Mouse (Mus musculus) neural tube, embryonic 14.5 days (tissue): ENCODE data around the gene Ccdc85c. TPM values are rescaled to one million over a fixed set of nuclear protein-coding genes. Genes with fewer than 3 reads are reported as not detected.

ENCODE experiments used
- ATAC-seq: fragments of 200-750 bp; cut with Nextera tagmentation; 2 replicates; pipeline ENCODE4 v1.8.0; 2017; ENCODE audit warnings: low read depth, mild to moderate bottlenecking, moderate TSS enrichment, moderate library complexity
- H3K27ac ChIP-seq: fragments of 300-500 bp; sonication (generic); 2 replicates; pipeline ENCODE4 v1.5.1; 2014; ENCODE audit warnings: low read depth, mild to moderate bottlenecking, control low read depth, low read length, moderate library complexity, mixed read lengths
- H3K27me3 ChIP-seq: fragments of 300-500 bp; sonication (generic); 2 replicates; pipeline ENCODE4 v1.6.1; 2014; ENCODE audit warnings: low read length; ENCODE audit not compliant: control insufficient read depth, insufficient read depth
- H3K36me3 ChIP-seq: fragments of 300-500 bp; sonication (generic); 2 replicates; pipeline ENCODE4 v1.6.1; 2014; ENCODE audit warnings: low read length, mixed read lengths; ENCODE audit not compliant: control insufficient read depth, insufficient read depth
- H3K4me1 ChIP-seq: fragments of 300-500 bp; sonication (generic); 2 replicates; pipeline ENCODE4 v1.6.1; 2014; ENCODE audit warnings: low read length; ENCODE audit not compliant: control insufficient read depth, insufficient read depth
- H3K4me2 ChIP-seq: fragments of 300-500 bp; sonication (generic); 2 replicates; pipeline ENCODE4 v1.6.1; 2014; ENCODE audit warnings: mild to moderate bottlenecking, low read depth, low read length, control low read depth
- H3K4me3 ChIP-seq: fragments of 300-500 bp; sonication (generic); 2 replicates; pipeline ENCODE4 v1.5.1; 2014; ENCODE audit warnings: low read depth, low read length, control low read depth, mixed read lengths
- H3K9ac ChIP-seq: fragments of 300-500 bp; sonication (generic); replicated peaks from 2 replicates; pipeline ENCODE4 v1.6.1; 2014; ENCODE audit warnings: low read depth, mild to moderate bottlenecking, control low read depth, low read length, mixed read lengths
- H3K9me3 ChIP-seq: fragments of 300-500 bp; sonication (generic); 2 replicates; pipeline ENCODE4 v1.6.1; 2016; ENCODE audit warnings: low read length; ENCODE audit not compliant: control insufficient read depth
- WGBS: fragments of 180-500 bp; shearing (Covaris S2); extraction: QIAGEN DNeasy Blood & Tissue Kit; methylation state at CpG from one replicate; pipeline ENCODE4 v1.1.7; 2014; 5-methylcytosine and 5-hydroxymethylcytosine counted together
- polyA plus RNA-seq: library from polyadenylated mRNA; unstranded; fragments of >200 nt; fragmentation: Nextera tagmentation; extraction: Ambion mirVana; gene quantifications from 2 replicates; pipeline ENCODE4 v1.2.1, GENCODE M21; 2014

The Ccdc85c gene
- polyA plus RNA-seq, 1 experiment from 2014 or later: 17.3 TPM

DNA sequence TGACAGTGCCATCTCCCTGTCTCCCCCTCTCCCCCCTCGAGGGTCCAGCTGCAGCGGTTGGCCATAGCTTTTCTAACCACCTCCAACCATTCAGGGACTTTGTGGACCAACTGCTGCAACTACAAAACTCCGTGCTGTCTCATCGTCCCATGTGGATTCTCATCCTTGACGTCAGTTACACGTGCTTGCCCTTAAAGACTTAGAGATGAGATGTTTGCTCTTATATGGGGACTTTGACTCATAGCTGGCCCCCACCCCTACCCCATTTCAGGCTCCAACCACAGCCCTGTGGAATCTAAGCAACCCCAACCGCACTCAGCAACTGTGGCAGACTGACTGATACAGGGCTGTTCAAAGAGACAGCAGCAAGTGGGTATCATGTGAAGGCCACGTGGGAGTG, 29.9 kb upstream of the Ccdc85c start:
- H3K9me3 ChIP-seq: no peaks in the 10 kb centered on the region
- no peaks in the 10 kb centered on the region for H3K27me3 ChIP-seq
- H3K27ac ChIP-seq: no peak overlapping the region
- H3K4me3 ChIP-seq: no peak overlapping the region
- no peak for ATAC-seq
- H3K4me2 ChIP-seq: no peak overlapping the region
- 80% methylated on average over 8 of the region's 8 CpGs for WGBS
- no peaks in the 10 kb centered on the region for H3K36me3 ChIP-seq
- H3K4me1 ChIP-seq: peaks cover 3% of the 10 kb centered on the region; the same call in 1 of the 2 replicates
- no peak overlapping the region for H3K9ac ChIP-seq

DNA sequence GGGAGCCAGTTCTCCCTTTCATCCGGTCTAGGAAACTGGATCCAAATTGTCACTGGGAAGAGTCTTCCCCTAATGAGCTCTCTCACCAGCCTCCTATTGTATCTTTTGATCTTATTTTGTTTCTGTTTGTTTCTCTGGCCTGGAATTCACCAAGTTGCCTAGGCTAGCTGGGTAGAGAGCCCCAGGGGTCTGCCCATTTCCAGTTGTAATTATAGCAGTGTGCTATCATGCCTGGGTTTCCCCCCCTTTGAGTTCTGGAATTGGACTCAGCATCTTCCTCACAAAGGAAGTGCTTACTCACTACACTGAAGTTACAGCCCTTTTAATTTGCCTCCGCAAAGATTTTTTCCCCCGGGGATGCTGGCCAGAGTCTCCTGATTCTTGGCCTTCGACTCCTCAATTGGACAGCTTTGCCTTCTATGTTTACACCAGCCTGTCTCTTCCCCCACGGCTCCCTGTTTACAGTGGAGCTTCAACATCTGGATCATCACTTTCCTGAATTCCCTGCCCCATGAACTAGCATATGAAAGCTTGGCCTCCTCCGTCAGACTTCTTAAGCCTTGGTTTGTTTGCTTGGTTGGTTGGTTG, 28.6 kb upstream of the Ccdc85c start:
- H3K9me3 ChIP-seq: no peaks in the 10 kb centered on the region
- no peak overlapping the region for H3K9ac ChIP-seq
- 36% methylated on average over 6 of the region's 6 CpGs for WGBS
- H3K36me3 ChIP-seq: no peaks in the 10 kb centered on the region
- ATAC-seq: no peak
- peaks cover 3% of the 10 kb centered on the region; the same call in 1 of the 2 replicates for H3K4me1 ChIP-seq
- H3K4me2 ChIP-seq: no peak overlapping the region
- no peak overlapping the region for H3K4me3 ChIP-seq
- no peak overlapping the region for H3K27ac ChIP-seq
- H3K27me3 ChIP-seq: no peaks in the 10 kb centered on the region

DNA sequence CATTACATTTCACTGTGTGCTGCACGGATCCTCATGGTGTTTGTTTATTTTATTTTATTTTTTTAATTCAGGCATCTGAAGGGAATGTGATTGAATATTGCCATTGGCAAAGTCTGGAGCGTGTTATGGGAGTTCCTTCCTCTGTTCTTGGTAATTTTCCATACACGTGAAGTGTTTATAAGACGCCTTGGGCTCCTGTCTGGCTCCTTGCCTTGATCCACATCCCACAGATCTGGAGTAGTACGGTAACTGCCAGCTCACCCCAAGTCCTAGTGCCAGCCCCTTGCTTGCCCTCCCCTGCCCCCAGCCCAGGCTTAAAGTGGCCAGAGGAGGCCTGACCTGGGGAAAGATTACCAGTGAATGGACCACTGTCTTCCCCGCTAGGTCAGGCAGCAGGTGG, 25.8 kb upstream of the Ccdc85c start:
- Histone ChIP-seq H3K27me3 (no peaks in the 10 kb centered on the region), H3K36me3 (no peaks in the 10 kb centered on the region), H3K4me1 (peaks cover 3% of the 10 kb centered on the region; the same call in 1 of the 2 replicates), H3K4me3 (no peak overlapping the region), H3K9ac (no peak overlapping the region), H3K27ac (no peak overlapping the region), H3K9me3 (no peaks in the 10 kb centered on the region), H3K4me2 (no peak overlapping the region)
- WGBS: 84% methylated on average over 6 of the region's 6 CpGs
- ATAC-seq: no peak

DNA sequence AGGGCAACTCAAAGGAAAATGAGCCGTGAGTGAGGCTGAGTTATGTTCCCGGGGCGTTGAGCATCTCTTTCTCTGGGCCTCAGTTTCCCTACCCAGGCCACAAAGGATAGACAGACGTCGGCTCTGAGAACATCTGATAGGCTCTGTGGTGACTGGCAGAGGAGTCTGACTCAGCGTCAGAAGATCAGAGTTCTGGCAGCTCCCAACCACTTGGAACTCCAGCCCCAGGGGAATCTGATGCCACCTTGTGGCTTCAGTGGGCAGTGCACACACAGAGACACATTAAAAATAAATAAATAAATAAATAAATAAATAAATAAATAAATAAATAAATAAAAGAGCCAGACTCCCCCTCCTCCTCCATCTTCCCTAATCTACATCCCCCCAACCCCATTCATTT, 21.8 kb upstream of the Ccdc85c start:
- Histone ChIP-seq H3K4me3 (no peak overlapping the region), H3K9me3 (no peaks in the 10 kb centered on the region), H3K4me2 (no peak overlapping the region), H3K4me1 (peaks cover 6% of the 10 kb centered on the region; the same call in 1 of the 2 replicates), H3K27me3 (no peaks in the 10 kb centered on the region), H3K27ac (no peak overlapping the region), H3K36me3 (no peaks in the 10 kb centered on the region), H3K9ac (no peak overlapping the region)
- WGBS: 87% methylated on average over 6 of the region's 6 CpGs
- ATAC-seq: no peak

- no peak for ATAC-seq
- no peak overlapping the region for H3K27ac ChIP-seq
- H3K36me3 ChIP-seq: no peaks in the 10 kb centered on the region
- H3K9me3 ChIP-seq: no peaks in the 10 kb centered on the region
- H3K9ac ChIP-seq: no peak overlapping the region
- no peak overlapping the region for H3K4me2 ChIP-seq
- H3K4me3 ChIP-seq: no peak overlapping the region
- WGBS: 57% methylated on average over 3 of the region's 3 CpGs
- H3K27me3 ChIP-seq: no peaks in the 10 kb centered on the region
- H3K4me1 ChIP-seq: peaks cover 6% of the 10 kb centered on the region; the same call in 1 of the 2 replicates
Measured at GRCm38 (mm10) chr12:108294620-108295019, 19.4 kb upstream of the Ccdc85c start.

DNA sequence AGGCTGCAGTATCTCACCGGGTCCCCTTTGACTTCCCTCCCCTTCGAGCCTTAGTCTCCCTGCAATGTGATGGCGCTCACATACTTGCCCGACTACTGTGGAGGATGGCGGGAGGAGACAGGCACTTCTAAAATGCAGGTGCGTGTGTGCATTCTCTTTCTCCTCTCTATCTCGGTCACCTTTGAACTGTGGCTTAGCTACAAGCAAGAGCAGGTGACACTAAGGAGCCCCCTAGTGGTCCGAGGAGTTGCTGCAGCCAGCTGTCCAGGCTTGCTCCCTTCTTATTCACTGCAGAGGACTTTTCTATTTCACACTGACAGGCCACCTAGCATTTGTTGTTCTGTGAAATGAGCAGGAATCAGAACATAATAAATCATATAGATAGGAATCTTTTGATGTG, 17.7 kb upstream of the Ccdc85c start:
- Histone ChIP-seq H3K36me3 (no peaks in the 10 kb centered on the region), H3K4me3 (no peak overlapping the region), H3K27me3 (no peaks in the 10 kb centered on the region), H3K4me1 (peaks cover 6% of the 10 kb centered on the region; the same call in 1 of the 2 replicates), H3K9me3 (no peaks in the 10 kb centered on the region), H3K27ac (no peak overlapping the region), H3K9ac (no peak overlapping the region), H3K4me2 (peak overlapping the region; percentile 26; the same call in 1 of the 2 replicates)
- ATAC-seq: peak; percentile 71; the same call in 1 of the 2 replicates
- WGBS: 7% methylated on average over 8 of the region's 8 CpGs

DNA sequence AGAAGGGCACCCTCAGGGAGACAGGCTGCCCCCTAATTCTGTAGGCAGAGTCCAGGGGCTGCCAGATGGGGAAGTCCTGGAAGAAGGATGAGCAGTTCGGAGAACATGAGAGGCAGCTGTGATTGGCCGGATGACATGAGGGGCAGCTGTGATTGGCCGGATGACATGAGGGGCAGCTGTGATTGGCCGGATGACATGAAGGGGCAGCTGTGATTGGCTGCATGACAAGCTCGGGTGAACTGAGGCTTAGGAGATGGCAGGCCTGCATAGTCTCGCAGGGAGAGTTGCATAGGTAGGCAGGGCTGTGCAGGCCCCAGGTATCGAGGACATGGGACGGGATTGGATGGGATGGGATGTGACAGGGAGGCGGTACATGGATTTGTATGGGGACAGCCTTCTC, 17.2 kb upstream of the Ccdc85c start:
- Histone ChIP-seq H3K27ac (no peak overlapping the region), H3K4me1 (peaks cover 6% of the 10 kb centered on the region; the same call in 1 of the 2 replicates), H3K36me3 (no peaks in the 10 kb centered on the region), H3K9ac (no peak overlapping the region), H3K9me3 (no peaks in the 10 kb centered on the region), H3K4me3 (no peak overlapping the region), H3K4me2 (peak overlapping the region; percentile 26; the same call in 1 of the 2 replicates), H3K27me3 (no peaks in the 10 kb centered on the region)
- ATAC-seq: peak; percentile 86
- 7% methylated on average over 9 of the region's 9 CpGs for WGBS

DNA sequence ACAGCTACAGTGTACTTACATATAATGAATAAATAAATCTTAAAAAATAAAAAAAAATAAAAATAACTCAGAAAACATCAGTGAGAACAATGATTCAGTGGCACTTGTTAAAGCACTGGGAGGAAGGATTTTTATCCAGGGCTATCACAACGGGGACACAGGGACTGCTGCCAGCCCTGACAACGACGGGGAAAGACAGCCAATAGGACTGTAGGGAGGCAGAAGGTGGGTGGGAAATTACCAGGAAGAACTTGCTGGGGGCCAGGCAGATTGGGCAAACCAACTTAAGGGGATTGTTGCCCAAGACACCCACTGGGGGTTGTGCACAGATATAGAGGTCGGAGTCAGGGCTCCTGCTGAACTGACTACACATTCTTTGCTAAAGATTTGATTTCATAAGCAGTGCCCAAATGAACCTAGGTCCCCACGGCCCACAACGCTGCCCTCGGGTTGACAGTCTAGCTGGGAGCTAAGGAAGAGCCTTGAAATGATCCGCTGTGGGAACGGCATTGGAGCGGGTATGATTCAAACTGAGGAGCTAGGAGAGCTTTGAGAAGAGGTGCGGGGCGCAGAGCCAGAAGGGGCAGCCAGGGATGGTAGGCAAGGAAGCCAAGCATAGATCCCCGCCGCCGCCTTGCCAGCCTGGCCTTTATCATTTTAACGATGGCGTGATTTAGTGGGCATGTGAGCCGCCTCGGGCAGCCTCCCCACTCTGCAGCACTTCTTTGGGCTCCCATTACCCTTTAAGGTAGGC, 13.1 kb upstream of the Ccdc85c start:
- Histone ChIP-seq H3K4me2 (no peak overlapping the region), H3K27ac (no peak overlapping the region), H3K9me3 (no peaks in the 10 kb centered on the region), H3K9ac (no peak overlapping the region), H3K4me3 (no peak overlapping the region), H3K36me3 (no peaks in the 10 kb centered on the region), H3K4me1 (peaks cover 18% of the 10 kb centered on the region), H3K27me3 (no peaks in the 10 kb centered on the region)
- WGBS: 52% methylated on average over 19 of the region's 19 CpGs
- no peak for ATAC-seq

DNA sequence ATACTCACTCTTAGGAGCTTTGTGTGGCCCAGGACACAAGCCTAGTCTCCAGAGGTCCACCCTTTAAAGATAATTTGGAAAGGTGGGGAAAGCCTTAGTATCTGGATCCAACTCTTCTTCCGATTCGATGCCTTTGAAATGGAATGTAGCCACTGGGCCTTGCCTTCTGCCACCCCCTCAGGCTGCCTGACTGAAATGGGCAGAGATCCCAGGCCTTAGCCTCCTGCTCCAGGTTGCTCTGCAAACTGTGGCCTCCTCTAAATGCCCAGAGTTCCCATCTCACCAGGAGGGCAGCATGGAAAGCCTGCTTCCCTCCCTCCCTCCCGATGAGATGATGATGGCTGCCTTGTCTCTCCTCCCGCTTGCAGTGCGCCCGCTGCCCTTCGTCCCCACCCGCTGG, 11.8 kb upstream of the Ccdc85c start:
- no peaks in the 10 kb centered on the region for H3K36me3 ChIP-seq
- peaks cover 12% of the 10 kb centered on the region for H3K4me1 ChIP-seq
- H3K9me3 ChIP-seq: no peaks in the 10 kb centered on the region
- H3K9ac ChIP-seq: no peak overlapping the region
- no peak overlapping the region for H3K27ac ChIP-seq
- 95% methylated on average over 8 of the region's 8 CpGs for WGBS
- no peaks in the 10 kb centered on the region for H3K27me3 ChIP-seq
- no peak overlapping the region for H3K4me3 ChIP-seq
- no peak for ATAC-seq
- H3K4me2 ChIP-seq: no peak overlapping the region
